Mouse (Mus musculus) lung, postnatal 0 days (tissue): Measurements from ENCODE around the gene Drd4.

Source experiments
- CTCF ChIP-seq: IDR thresholded peaks from 2 replicates; pipeline ENCODE4 v1.5.1; 2016; ENCODE audit warnings: antibody characterized with exemption, mild to moderate bottlenecking
- EP300 ChIP-seq: IDR thresholded peaks from 2 replicates; pipeline ENCODE4 v1.6.1; 2016; ENCODE audit warnings: antibody characterized with exemption, mild to moderate bottlenecking, control low read depth

DNA sequence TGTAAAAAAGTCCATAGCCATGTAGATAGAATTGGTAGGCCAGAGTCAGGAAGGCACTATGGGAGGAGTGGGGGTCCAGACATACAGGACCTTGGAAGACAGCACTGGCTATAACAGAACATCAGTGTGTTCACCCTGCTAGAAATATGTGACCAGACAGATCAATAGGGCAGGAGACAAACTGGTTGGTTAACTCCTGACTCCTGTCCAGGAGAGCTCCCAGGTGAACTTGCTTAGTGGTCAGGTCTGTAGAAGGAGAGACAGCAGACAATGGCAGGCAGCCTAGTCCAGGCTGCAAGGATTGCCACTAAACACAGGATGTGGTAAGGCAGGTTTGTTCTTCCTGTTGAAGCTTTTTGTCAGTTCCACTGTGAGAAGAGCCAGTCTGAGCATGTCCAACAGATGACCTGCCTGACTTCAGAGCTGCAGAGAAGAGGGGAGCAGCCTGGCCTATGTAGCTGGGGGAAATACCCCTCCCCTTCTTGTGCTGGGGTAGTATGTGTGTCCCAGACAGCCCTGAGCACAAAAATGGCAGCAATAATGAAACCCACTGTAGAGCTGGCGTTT, 11.0 kb downstream of the Drd4 start:
- TF ChIP-seq CTCF (no peak), EP300 (no peak)
